Mouse (Mus musculus) hindbrain, embryonic 11.5 days (tissue): ENCODE measurements around the gene Spns2. TPM values are rescaled to one million over a fixed set of nuclear protein-coding genes. Genes with fewer than 3 reads are reported as not detected.

ENCODE experiments used
- ATAC-seq: fragments of 200-750 bp; cut with Nextera tagmentation; 2 replicates; pipeline ENCODE4 v1.8.0; 2017; ENCODE audit warnings: mild to moderate bottlenecking, moderate TSS enrichment, moderate library complexity; ENCODE audit not compliant: low FRiP score
- DNase-seq: peaks from one replicate; pipeline ENCODE4 v3.0.0-alpha.2; 2015; ENCODE audit warnings: low spot score
- H3K27ac ChIP-seq: fragments of 300-500 bp; sonication (generic); 2 replicates; pipeline ENCODE4 v1.5.1; 2014; ENCODE audit warnings: mild to moderate bottlenecking, low read depth, low read length
- H3K27me3 ChIP-seq: fragments of 300-500 bp; sonication (generic); 2 replicates; pipeline ENCODE4 v1.6.1; 2014; ENCODE audit warnings: mild to moderate bottlenecking, low read length, moderate library complexity, mixed read lengths; ENCODE audit not compliant: control insufficient read depth, insufficient read depth
- H3K36me3 ChIP-seq: fragments of 300-500 bp; sonication (generic); 2 replicates; pipeline ENCODE4 v1.6.1; 2014; ENCODE audit warnings: mild to moderate bottlenecking, low read length, moderate library complexity, mixed read lengths; ENCODE audit not compliant: control insufficient read depth, insufficient read depth
- H3K4me1 ChIP-seq: fragments of 300-500 bp; sonication (generic); replicated peaks from 2 replicates; pipeline ENCODE4 v1.6.1; 2014; ENCODE audit warnings: low read length, mixed read lengths; ENCODE audit not compliant: control insufficient read depth, insufficient read depth
- H3K4me2 ChIP-seq: fragments of 300-500 bp; sonication (generic); replicated peaks from 2 replicates; pipeline ENCODE4 v1.6.1; 2014; ENCODE audit warnings: mild to moderate bottlenecking, low read depth, low read length
- H3K4me3 ChIP-seq: fragments of 300-500 bp; sonication (generic); 2 replicates; pipeline ENCODE4 v1.5.1; 2014; ENCODE audit warnings: low read depth, low read length
- H3K9ac ChIP-seq: fragments of 300-500 bp; sonication (generic); 2 replicates; pipeline ENCODE4 v1.6.1; 2014; ENCODE audit warnings: low read depth, low read length
- H3K9me3 ChIP-seq: fragments of 300-500 bp; sonication (generic); 2 replicates; pipeline ENCODE4 v1.6.1; 2016; ENCODE audit warnings: low read length; ENCODE audit not compliant: control insufficient read depth
- WGBS: fragments of 180-500 bp; shearing (Covaris S2); extraction: QIAGEN DNeasy Blood & Tissue Kit; methylation state at CpG from one replicate; pipeline ENCODE4 v1.1.7; 2014; 5-methylcytosine and 5-hydroxymethylcytosine counted together
- polyA plus RNA-seq: library from polyadenylated mRNA; unstranded; fragments of >200 nt; fragmentation: Nextera tagmentation; extraction: Ambion mirVana; gene quantifications from 2 replicates; pipeline ENCODE4 v1.2.1, GENCODE M21; 2014

Gene Spns2
- polyA plus RNA-seq: 5.3 and 6.2 TPM in 2 replicates

GRCm38 (mm10) chr11:72489881-72490301, at the start of gene Spns2:
TSS of gene Spns2 (minus strand) at chr11:72489904.
- H3K9ac ChIP-seq: peak within 1 kb of the TSS; percentile 79
- no peaks in the 10 kb centered on the region for H3K9me3 ChIP-seq
- 0% methylated on average over 42 of the region's 42 CpGs for WGBS
- H3K4me2 ChIP-seq: peak within 1 kb of the TSS; percentile 82
- peak within 1 kb of the TSS; percentile 62 for H3K4me3 ChIP-seq
- H3K27ac ChIP-seq: peak within 1 kb of the TSS; percentile 86
- peaks cover 16% of the 10 kb centered on the region for H3K27me3 ChIP-seq
- peaks cover 2% of the 10 kb centered on the region for H3K4me1 ChIP-seq
- ATAC-seq (peak; percentile 90), DNase-seq (peak; percentile 93)
- no peaks in the 10 kb centered on the region for H3K36me3 ChIP-seq

- Histone ChIP-seq H3K27ac (no peak overlapping the region), H3K9ac (no peak overlapping the region), H3K9me3 (no peaks in the 10 kb centered on the region), H3K4me2 (no peak overlapping the region), H3K4me3 (no peak overlapping the region), H3K4me1 (no peaks in the 10 kb centered on the region), H3K27me3 (no peaks in the 10 kb centered on the region), H3K36me3 (no peaks in the 10 kb centered on the region)
- 91% methylated on average over 7 of the region's 7 CpGs for WGBS
- DNase-seq: no peak
- ATAC-seq: no peak
Observed at GRCm38 (mm10) chr11:72538811-72539210, 49.1 kb upstream of the Spns2 start.

- Histone ChIP-seq H3K9ac (no peak overlapping the region), H3K9me3 (no peaks in the 10 kb centered on the region), H3K4me2 (no peak overlapping the region), H3K4me3 (no peak overlapping the region), H3K36me3 (no peaks in the 10 kb centered on the region), H3K27me3 (no peaks in the 10 kb centered on the region), H3K4me1 (no peaks in the 10 kb centered on the region), H3K27ac (no peak overlapping the region)
- DNase-seq (no peak), ATAC-seq (no peak)
- WGBS: 49% methylated on average over 8 of the region's 8 CpGs
Observed at GRCm38 (mm10) chr11:72538037-72538755, 48.5 kb upstream of the Spns2 start.

GRCm38 (mm10) chr11:72537503-72537902, 47.8 kb upstream of the Spns2 start:
- H3K27ac ChIP-seq: no peak overlapping the region
- no peaks in the 10 kb centered on the region for H3K9me3 ChIP-seq
- H3K9ac ChIP-seq: no peak overlapping the region
- 93% methylated on average over 2 of the region's 2 CpGs for WGBS
- no peaks in the 10 kb centered on the region for H3K36me3 ChIP-seq
- H3K4me2 ChIP-seq: no peak overlapping the region
- H3K4me3 ChIP-seq: no peak overlapping the region
- DNase-seq (no peak), ATAC-seq (no peak)
- H3K4me1 ChIP-seq: no peaks in the 10 kb centered on the region
- H3K27me3 ChIP-seq: no peaks in the 10 kb centered on the region

GRCm38 (mm10) chr11:72535519-72535918, 45.8 kb upstream of the Spns2 start:
- Histone ChIP-seq H3K36me3 (no peaks in the 10 kb centered on the region), H3K27ac (no peak overlapping the region), H3K4me3 (no peak overlapping the region), H3K4me1 (no peaks in the 10 kb centered on the region), H3K9me3 (no peaks in the 10 kb centered on the region), H3K27me3 (no peaks in the 10 kb centered on the region), H3K4me2 (no peak overlapping the region), H3K9ac (no peak overlapping the region)
- 82% methylated on average over 3 of the region's 3 CpGs for WGBS
- DNase-seq: peak; percentile 25
- no peak for ATAC-seq

- H3K4me2 ChIP-seq: no peak overlapping the region
- ATAC-seq (no peak), DNase-seq (no peak)
- no peaks in the 10 kb centered on the region for H3K4me1 ChIP-seq
- H3K27ac ChIP-seq: no peak overlapping the region
- H3K27me3 ChIP-seq: no peaks in the 10 kb centered on the region
- 76% methylated on average over 3 of the region's 3 CpGs for WGBS
- H3K4me3 ChIP-seq: no peak overlapping the region
- H3K36me3 ChIP-seq: no peaks in the 10 kb centered on the region
- H3K9ac ChIP-seq: no peak overlapping the region
- no peaks in the 10 kb centered on the region for H3K9me3 ChIP-seq
Observed at GRCm38 (mm10) chr11:72532890-72533289, 43.2 kb upstream of the Spns2 start.

- no peaks in the 10 kb centered on the region for H3K4me1 ChIP-seq
- H3K9ac ChIP-seq: no peak overlapping the region
- no peak overlapping the region for H3K4me2 ChIP-seq
- H3K4me3 ChIP-seq: no peak overlapping the region
- no peaks in the 10 kb centered on the region for H3K27me3 ChIP-seq
- no peak overlapping the region for H3K27ac ChIP-seq
- 81% methylated on average over 1 of the region's 1 CpGs for WGBS
- ATAC-seq: no peak
- H3K36me3 ChIP-seq: no peaks in the 10 kb centered on the region
- no peak for DNase-seq
- H3K9me3 ChIP-seq: no peaks in the 10 kb centered on the region
Observed at GRCm38 (mm10) chr11:72531632-72532031, 41.9 kb upstream of the Spns2 start.

GRCm38 (mm10) chr11:72531144-72531543, 41.4 kb upstream of the Spns2 start:
- Histone ChIP-seq H3K4me1 (no peaks in the 10 kb centered on the region), H3K9ac (no peak overlapping the region), H3K27ac (no peak overlapping the region), H3K4me2 (no peak overlapping the region), H3K27me3 (no peaks in the 10 kb centered on the region), H3K4me3 (no peak overlapping the region), H3K36me3 (no peaks in the 10 kb centered on the region), H3K9me3 (no peaks in the 10 kb centered on the region)
- DNase-seq (no peak), ATAC-seq (no peak)
- WGBS: 90% methylated on average over 5 of the region's 5 CpGs

GRCm38 (mm10) chr11:72526190-72526589, 36.5 kb upstream of the Spns2 start:
- Histone ChIP-seq H3K4me1 (no peaks in the 10 kb centered on the region), H3K27me3 (no peaks in the 10 kb centered on the region), H3K27ac (no peak overlapping the region), H3K9ac (no peak overlapping the region), H3K9me3 (no peaks in the 10 kb centered on the region), H3K36me3 (no peaks in the 10 kb centered on the region), H3K4me3 (no peak overlapping the region), H3K4me2 (no peak overlapping the region)
- WGBS: 92% methylated on average over 4 of the region's 4 CpGs
- DNase-seq (no peak), ATAC-seq (no peak)
